Mouse (Mus musculus) limb, embryonic 11.5 days (tissue): ENCODE measurements around the gene Tm4sf4. TPM values are rescaled to one million over a fixed set of nuclear protein-coding genes. Genes with fewer than 3 reads are reported as not detected.

Experiments
- ATAC-seq: fragments of 200-750 bp; cut with Nextera tagmentation; 2 replicates; pipeline ENCODE4 v1.8.0; 2017; ENCODE audit warnings: low read depth; ENCODE audit not compliant: insufficient number of reproducible peaks, low FRiP score, low TSS enrichment
- DNase-seq: peaks from one replicate; pipeline ENCODE4 v3.0.0-alpha.2; 2015; ENCODE audit warnings: low spot score
- H3K27ac ChIP-seq: fragments of 300-500 bp; sonication (generic); replicated peaks from 2 replicates; pipeline ENCODE4 v1.5.1; 2014; ENCODE audit warnings: low read depth, mild to moderate bottlenecking, low read length
- H3K27me3 ChIP-seq: fragments of 300-500 bp; sonication (generic); 2 replicates; pipeline ENCODE4 v1.6.1; 2014; ENCODE audit warnings: mild to moderate bottlenecking, low read length, mixed read lengths; ENCODE audit not compliant: control insufficient read depth, insufficient read depth
- H3K36me3 ChIP-seq: fragments of 300-500 bp; sonication (generic); 2 replicates; pipeline ENCODE4 v1.6.1; 2014; ENCODE audit warnings: mild to moderate bottlenecking, low read length, moderate library complexity, mixed read lengths; ENCODE audit not compliant: control insufficient read depth, insufficient read depth
- H3K4me1 ChIP-seq: fragments of 300-500 bp; sonication (generic); 2 replicates; pipeline ENCODE4 v1.6.1; 2014; ENCODE audit warnings: low read length, mixed read lengths; ENCODE audit not compliant: control insufficient read depth, insufficient read depth
- H3K4me2 ChIP-seq: fragments of 300-500 bp; sonication (generic); 2 replicates; pipeline ENCODE4 v1.6.1; 2014; ENCODE audit warnings: low read depth, mild to moderate bottlenecking, moderate library complexity; ENCODE audit not compliant: severe bottlenecking
- H3K4me3 ChIP-seq: fragments of 300-500 bp; sonication (generic); 2 replicates; pipeline ENCODE4 v1.5.1; 2014; ENCODE audit warnings: low read depth, low read length
- H3K9ac ChIP-seq: fragments of 300-500 bp; sonication (generic); 2 replicates; pipeline ENCODE4 v1.6.1; 2014; ENCODE audit warnings: mild to moderate bottlenecking, low read length
- H3K9me3 ChIP-seq: fragments of 300-500 bp; sonication (generic); 2 replicates; pipeline ENCODE4 v1.6.1; 2016; ENCODE audit warnings: low read length; ENCODE audit not compliant: control insufficient read depth
- WGBS: fragments of 180-500 bp; shearing (Covaris S2); extraction: QIAGEN DNeasy Blood & Tissue Kit; methylation state at CpG from one replicate; pipeline ENCODE4 v1.1.7; 2014; 5-methylcytosine and 5-hydroxymethylcytosine counted together
- polyA plus RNA-seq: library from polyadenylated mRNA; unstranded; fragments of >200 nt; fragmentation: Nextera tagmentation; extraction: Ambion mirVana; gene quantifications from 2 replicates; pipeline ENCODE4 v1.2.1, GENCODE M21; 2014

Tm4sf4 gene
- polyA plus RNA-seq, result 0.24 TPM in 1 of 2 replicates, not detected in the other

DNA sequence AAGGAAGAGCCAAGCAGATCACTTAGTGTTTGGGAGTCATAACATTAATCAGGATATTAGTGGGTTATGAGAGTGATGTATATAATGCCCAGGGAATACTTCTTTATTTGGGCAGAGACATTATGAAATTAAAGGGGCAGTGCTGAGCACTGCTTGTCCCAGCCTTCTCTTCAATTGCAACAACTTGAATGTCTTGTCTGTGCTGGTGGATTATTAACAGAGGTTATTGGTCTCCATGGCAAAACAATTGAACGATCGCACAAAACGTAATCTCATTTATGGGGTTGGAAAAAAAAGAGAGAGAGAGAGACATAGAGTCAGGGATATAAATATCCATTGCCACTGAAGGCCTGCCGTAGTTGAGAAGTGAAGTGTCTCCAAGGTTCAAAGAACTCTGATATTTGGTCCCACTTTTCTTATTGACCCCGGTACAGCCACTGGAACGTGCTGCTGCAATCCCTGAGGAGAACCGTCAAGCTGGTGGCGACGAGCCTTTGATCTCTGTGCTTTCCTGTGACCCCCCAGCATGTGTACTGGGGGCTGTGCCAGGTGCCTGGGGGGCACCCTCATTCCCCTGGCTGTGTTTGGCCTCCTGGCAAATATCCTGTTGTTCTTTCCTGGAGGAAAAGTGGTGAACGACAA, at the start of gene Tm4sf4:
Gene Tm4sf4 (plus strand): TSS at position 226 of the 642 bp plus-strand sequence.
- no peaks in the 10 kb centered on the region for H3K4me1 ChIP-seq
- H3K4me2 ChIP-seq, result no peak within 1 kb of the TSS
- no peak within 1 kb of the TSS for H3K4me3 ChIP-seq
- no peak within 1 kb of the TSS for H3K9ac ChIP-seq
- ATAC-seq, result no peak
- no peaks in the 10 kb centered on the region for H3K27me3 ChIP-seq
- H3K9me3 ChIP-seq, result no peaks in the 10 kb centered on the region
- H3K36me3 ChIP-seq, result no peaks in the 10 kb centered on the region
- 57% methylated on average over 10 of the region's 10 CpGs for WGBS
- H3K27ac ChIP-seq, result no peak within 1 kb of the TSS
- no peak for DNase-seq

DNA sequence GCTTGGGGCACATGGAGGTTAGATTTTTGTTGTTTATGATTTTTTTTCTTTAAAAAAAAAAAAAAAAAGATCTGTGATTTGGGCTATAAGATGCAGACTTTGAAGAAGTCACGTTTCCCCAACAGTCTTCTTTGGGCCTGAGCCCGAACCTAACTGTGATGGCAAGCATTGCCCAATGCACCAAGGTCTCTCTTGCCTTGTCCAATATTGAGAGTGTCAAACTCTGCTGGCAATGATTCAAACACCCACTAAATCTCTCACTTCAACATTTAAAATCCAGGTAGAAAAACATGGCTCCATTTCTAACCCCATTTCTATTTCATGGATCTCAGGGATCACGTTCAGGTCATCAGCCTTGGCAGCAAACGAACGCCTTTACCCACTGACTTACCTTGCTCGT, 38.7 kb upstream of the Tm4sf4 start:
- no peak for ATAC-seq
- Histone ChIP-seq H3K36me3 (no peaks in the 10 kb centered on the region), H3K27ac (no peak overlapping the region), H3K9me3 (no peaks in the 10 kb centered on the region), H3K4me3 (no peak overlapping the region), H3K4me1 (no peaks in the 10 kb centered on the region), H3K4me2 (no peak overlapping the region), H3K27me3 (no peaks in the 10 kb centered on the region), H3K9ac (no peak overlapping the region)
- no peak for DNase-seq
- WGBS, result 84% methylated on average over 6 of the region's 6 CpGs

DNA sequence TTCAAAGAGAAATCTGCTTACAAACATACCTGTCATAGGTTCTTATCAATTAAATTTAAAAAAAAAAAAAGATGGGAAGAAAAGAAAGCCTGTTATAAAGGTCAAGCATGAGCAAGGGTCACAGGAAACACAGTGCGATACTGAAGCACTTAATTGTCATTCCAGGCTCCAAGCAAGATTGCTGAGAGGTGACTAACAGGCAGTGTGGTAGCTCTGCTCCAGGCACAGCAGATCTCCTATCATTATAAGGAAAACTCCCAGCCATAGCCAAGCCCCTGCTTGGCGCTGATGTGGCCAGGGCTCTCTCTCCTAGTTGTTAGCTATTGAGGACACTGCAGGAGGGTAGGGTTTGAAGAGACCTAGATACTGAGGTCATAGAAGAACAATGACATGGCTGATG, 38.2 kb upstream of the Tm4sf4 start:
- H3K4me3 ChIP-seq, result no peak overlapping the region

DNA sequence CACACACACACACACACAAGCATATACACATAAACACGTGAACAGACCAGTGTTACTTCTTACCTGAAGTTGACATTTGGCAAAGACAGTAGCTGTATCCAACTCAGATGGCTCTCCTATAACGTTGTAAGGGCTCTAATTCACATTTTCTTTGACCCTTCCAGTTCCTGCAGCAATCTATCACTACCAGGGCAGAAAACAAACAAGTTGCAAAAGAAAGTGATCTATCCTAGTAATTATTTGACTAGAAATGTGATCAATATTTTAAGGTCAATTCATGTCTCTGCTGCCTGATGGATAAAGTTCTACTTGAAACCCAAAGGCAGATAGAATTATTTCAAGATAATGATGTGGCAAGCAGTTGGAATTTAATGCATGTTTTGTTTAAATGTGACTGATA, 37.5 kb upstream of the Tm4sf4 start:
- ATAC-seq, result no peak
- Histone ChIP-seq H3K4me1 (no peaks in the 10 kb centered on the region), H3K4me2 (no peak overlapping the region), H3K9ac (no peak overlapping the region), H3K4me3 (no peak overlapping the region), H3K27ac (no peak overlapping the region), H3K27me3 (no peaks in the 10 kb centered on the region), H3K9me3 (no peaks in the 10 kb centered on the region), H3K36me3 (no peaks in the 10 kb centered on the region)
- WGBS, result 69% methylated on average over 2 of the region's 2 CpGs
- DNase-seq, result no peak

More for the DNA sequence above, 38.2 kb upstream of the Tm4sf4 start:
- H3K4me1 ChIP-seq, result no peaks in the 10 kb centered on the region
- ATAC-seq (no peak), DNase-seq (no peak)
- H3K27me3 ChIP-seq, result no peaks in the 10 kb centered on the region
- H3K36me3 ChIP-seq, result no peaks in the 10 kb centered on the region
- no peaks in the 10 kb centered on the region for H3K9me3 ChIP-seq
- H3K4me2 ChIP-seq, result no peak overlapping the region
- no peak overlapping the region for H3K9ac ChIP-seq
- 76% methylated on average over 2 of the region's 2 CpGs for WGBS
- no peak overlapping the region for H3K27ac ChIP-seq

DNA sequence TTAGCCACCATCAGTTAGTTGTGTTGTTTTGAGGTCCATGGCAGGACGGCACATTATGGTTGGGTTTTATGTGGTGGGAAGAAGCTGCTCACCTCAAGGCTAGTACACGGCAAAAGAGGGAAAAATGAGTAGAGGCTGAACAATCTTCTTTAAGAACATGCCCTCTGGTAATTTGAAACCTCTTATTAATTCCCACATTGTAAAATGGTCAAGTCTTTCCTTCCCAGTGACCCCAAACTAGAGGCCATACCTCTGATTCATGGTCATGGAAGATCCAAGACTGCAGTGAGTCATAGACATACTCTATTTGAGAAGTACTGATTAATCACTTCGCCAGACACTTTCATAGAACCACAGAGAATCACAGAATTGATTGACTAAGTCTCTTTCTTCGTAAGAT, 13.6 kb upstream of the Tm4sf4 start:
- Histone ChIP-seq H3K36me3 (no peaks in the 10 kb centered on the region), H3K4me2 (no peak overlapping the region), H3K9ac (no peak overlapping the region), H3K4me1 (no peaks in the 10 kb centered on the region), H3K4me3 (no peak overlapping the region), H3K27me3 (no peaks in the 10 kb centered on the region), H3K27ac (no peak overlapping the region), H3K9me3 (no peaks in the 10 kb centered on the region)
- WGBS, result 87% methylated on average over 4 of the region's 4 CpGs
- DNase-seq (no peak), ATAC-seq (no peak)

DNA sequence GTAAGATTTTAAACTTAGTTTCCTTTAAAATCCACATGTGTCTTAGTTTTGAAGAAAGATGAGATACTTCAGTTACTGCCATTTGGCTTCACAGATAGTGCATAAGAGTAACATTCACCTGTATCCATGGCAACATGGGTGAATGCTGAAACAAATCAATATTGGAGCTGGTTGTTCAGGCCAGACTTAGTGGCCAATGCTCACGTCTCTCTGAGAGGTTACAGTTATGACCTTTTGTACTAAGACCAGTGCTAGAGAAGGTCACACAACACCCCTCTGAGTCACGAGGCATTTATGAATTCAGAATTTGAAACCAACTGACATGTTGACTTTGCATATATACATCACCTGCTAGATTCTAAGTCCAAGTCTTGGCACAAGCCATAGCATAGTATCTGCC, 4.9 kb upstream of the Tm4sf4 start:
- no peaks in the 10 kb centered on the region for H3K9me3 ChIP-seq
- ATAC-seq, result no peak
- no peaks in the 10 kb centered on the region for H3K27me3 ChIP-seq
- H3K9ac ChIP-seq, result no peak overlapping the region
- no peak for DNase-seq
- H3K4me1 ChIP-seq, result no peaks in the 10 kb centered on the region
- no peak overlapping the region for H3K4me3 ChIP-seq
- H3K4me2 ChIP-seq, result no peak overlapping the region
- H3K27ac ChIP-seq, result no peak overlapping the region
- WGBS, result 69% methylated on average over 2 of the region's 2 CpGs
- no peaks in the 10 kb centered on the region for H3K36me3 ChIP-seq

DNA sequence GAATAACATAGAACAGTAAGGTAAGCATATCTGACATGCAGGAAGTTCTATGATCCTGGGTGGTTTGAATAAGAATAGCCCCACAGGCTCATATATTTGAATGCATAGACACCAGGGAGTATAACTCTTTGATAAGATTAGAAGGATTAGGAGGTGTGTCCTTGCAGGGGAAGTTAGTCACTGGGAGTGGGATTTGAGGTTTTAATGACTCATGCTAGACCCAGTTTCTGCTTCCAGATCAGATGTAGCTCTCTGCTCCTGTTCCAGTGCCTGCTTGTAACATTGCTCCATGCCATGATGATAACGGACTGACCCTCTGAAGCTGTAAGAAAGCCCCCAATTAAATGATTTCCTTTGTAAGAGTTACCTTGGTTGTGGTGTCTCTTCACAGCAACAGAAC, 4.5 kb upstream of the Tm4sf4 start:
- DNase-seq (no peak), ATAC-seq (no peak)
- Histone ChIP-seq H3K4me2 (no peak overlapping the region), H3K4me3 (no peak overlapping the region), H3K36me3 (no peaks in the 10 kb centered on the region), H3K27ac (no peak overlapping the region), H3K9ac (no peak overlapping the region), H3K4me1 (no peaks in the 10 kb centered on the region), H3K27me3 (no peaks in the 10 kb centered on the region), H3K9me3 (no peaks in the 10 kb centered on the region)
- WGBS, result 81% methylated on average over 1 of the region's 1 CpGs

DNA sequence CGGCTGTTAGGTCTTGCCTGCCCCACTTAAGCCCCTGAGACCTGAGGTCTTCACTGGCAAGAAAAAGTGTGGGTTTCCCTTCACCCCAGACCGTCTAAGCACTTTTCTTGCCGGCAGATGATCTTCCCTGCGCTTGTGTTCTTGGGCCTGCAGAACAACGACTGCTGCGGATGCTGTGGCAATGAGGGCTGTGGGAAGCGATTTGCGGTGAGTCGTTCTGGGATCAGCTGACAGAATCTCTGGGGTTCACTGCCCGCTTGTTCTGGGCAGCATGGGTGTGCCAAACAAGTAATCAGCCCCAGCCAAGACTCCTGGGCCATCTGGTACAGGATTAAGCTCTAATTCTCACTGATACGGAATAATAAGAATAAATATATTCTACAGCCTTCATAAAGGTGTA, 1.2 kb downstream of the Tm4sf4 start:
- 73% methylated on average over 11 of the region's 11 CpGs for WGBS
- DNase-seq (no peak), ATAC-seq (no peak)
- no peak overlapping the region for H3K9ac ChIP-seq
- H3K4me3 ChIP-seq, result no peak overlapping the region
- no peaks in the 10 kb centered on the region for H3K27me3 ChIP-seq
- H3K9me3 ChIP-seq, result no peaks in the 10 kb centered on the region
- no peaks in the 10 kb centered on the region for H3K36me3 ChIP-seq
- no peak overlapping the region for H3K27ac ChIP-seq
- no peaks in the 10 kb centered on the region for H3K4me1 ChIP-seq
- no peak overlapping the region for H3K4me2 ChIP-seq
